Mouse (Mus musculus): ENCODE data around the gene Frmd8.
"Not testable (repeated sequence)": the region's sequence is repeated elsewhere in the genome, so short reads cannot be mapped to it uniquely, and the experiment has no call there.

The Frmd8 gene

DNA sequence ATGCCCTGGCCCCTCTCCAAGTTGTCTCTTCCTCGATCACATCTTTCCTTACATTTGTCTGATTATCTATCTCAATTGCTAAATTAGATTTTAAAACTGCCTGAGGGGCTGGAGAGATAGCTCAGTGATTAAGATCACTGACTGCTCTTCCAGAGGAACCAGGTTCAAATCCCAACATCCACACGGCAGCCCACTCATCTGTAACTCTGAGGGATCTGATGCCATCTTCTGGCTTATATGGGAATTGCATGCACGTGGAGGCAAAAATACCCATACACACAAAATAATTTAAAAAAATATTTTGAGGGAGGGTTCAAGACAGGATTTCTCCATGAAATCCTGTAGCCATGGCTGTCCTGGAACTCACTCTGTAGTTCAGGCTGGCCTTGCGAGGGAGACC lies 10.8 kb upstream of the Frmd8 start:
- DNase-seq (ENCODE audit: low spot score), result no peak

DNA sequence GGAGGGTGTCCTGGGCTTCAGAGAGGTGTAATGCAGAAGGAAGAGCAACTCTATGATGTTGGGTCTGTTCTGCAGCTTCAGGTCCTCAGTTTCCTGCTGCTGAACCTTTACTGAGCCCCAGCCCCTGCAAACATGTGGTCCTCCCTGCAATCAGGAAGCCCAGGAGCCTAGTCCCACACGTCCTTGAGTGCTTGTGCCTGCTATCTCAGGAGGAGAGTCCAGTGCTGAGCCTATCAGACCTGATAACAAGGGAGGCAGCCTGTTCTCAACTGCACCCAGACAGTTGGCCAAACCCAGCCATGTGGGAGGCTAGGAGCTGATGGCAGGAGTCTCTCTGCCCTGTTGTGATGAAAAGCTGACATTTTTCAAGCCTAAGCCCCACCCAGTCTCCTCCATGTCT lies 8.9 kb upstream of the Frmd8 start:
- no peak for DNase-seq (ENCODE audit: low spot score)

DNA sequence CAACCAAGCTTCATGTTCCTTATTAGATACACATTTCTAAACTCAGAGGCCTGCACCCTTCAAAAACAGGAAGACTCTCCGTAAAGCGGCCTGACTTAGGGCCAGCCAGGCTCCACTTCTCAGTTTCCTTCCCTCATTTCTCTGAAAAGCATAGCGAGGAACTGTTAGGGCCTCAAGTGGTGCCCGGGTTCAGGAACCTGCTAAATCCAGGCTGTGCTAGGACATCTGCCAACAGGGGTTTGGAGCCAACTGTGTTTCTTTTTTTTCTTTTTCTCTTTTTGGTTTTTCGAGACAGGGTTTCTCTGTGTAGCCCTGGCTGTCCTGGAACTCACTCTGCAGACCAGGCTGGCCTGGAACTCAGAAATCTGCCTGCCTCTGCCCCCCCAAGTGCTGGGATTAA lies 7.0 kb upstream of the Frmd8 start:
- not testable (repeated sequence) for DNase-seq (ENCODE audit: low spot score)

DNA sequence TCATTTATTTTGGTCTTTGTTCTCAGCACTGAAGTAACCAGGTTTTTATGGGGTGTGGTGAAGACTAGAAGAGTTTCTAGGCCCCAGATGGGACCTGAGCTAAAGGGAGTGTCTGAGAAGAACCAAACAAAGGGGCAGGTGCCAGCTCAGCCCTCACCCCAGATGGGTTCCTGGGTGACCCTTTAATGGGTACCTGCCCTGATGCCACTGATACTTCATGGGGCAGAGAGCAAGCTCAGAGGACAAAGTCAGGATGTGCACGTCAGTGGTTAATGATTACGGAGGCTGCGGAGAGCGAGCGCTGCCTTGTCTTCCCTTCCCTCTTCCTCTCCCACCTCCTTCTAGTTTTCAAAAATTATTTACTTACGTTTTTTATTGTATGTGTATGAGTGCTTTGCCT lies 6.1 kb upstream of the Frmd8 start:
- no peak for DNase-seq (ENCODE audit: low spot score)

DNA sequence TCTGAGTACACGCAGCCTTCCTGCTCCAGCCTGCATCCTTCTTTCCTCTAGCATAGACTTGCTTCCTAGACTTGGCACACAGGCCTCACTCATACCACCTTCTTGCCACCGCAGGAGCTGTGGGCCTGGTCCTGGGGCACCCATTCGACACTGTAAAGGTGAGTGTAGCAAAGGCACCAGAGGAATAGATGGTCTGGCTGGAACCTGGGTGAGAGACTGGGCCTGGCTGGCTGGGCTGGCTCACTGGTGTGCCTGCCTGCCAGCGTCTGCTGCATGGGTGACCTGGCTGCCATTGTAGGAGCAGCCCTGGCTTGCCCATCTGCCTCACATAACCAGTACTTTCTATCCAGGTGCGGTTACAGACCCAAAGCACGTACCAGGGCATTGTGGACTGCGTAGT lies 4.7 kb upstream of the Frmd8 start:
- DNase-seq (ENCODE audit: low spot score), result no peak

DNA sequence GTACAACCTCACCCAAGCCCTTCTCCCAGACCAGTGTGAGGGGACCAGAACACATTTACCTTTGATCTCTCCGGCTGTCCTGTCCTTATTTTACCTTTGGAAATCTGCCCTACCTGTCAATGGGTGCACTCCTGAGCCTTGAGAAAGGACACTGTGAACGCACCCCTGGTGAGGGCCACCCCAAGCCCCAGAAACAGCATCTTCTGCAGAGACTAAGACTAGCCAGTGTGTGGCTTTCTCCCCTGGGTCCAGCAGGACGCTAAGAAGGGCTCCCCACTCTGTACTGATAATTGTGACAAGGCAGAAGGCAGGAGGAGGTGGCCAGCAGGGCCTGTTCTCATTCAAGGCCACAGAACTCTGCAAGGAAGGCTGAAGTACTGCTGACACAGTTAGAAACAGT lies 3.8 kb upstream of the Frmd8 start:
- no peak for DNase-seq (ENCODE audit: low spot score)

DNA sequence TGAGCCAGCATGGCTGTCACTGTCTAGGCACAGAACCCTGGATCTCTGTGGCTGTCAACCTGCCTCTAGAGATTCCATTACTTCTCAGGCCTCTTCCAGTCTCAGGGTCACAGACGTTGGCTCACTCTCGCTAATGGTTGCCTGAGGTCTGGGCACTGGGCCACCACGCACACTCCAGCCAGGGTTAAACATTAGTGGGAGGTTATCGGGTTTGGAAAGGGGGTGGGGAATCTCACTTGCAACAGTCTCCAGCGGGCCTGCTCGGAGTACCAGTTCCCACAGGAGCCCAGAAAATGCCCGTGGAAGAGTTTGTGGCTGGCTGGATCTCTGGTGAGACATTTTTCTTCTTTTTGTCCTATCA lies 3.3 kb upstream of the Frmd8 start:
- peak; percentile 40 for DNase-seq (ENCODE audit: low spot score)

DNA sequence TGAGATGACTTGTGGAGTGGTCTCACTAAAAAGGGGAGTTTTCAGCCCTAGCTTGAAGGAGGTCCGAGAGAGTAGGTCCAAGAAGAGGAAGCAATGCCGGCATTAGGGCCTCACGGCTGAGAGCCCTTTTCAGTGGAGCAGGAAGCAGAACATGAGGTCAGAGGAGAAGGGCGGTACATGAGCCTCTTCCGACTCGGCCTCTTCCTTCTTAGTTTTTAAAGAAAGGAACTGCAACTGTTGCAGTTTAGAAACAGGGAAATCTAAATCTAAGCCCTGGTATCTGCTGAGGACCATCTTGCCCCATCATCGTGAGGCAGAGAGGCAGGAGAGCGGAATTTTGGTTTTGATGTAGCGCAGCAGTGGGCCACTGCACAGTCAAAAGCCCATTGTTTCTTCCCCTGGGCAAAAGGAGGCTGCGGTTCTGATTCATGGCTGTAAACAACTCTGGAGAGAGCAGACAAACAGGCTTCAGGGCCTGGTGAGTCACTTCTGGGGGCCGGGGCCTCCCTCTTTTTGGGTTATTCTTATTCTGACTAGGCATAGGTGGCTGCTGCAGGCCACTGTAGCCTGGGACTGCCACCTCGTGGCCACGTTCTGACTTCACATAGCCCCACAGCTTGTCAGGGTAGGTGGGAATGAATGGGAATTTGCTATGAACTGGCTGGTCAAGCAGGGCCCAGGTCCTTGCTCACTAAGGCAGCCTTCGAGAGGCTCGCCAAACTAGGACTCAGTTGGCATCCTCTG lies 2.7 kb upstream of the Frmd8 start, which contains the start of gene Slc25a45:
Gene Slc25a45 (plus strand): TSS at position 191 of the 744 bp plus-strand sequence.
- DNase-seq (ENCODE audit: low spot score), result peak; percentile 61

DNA sequence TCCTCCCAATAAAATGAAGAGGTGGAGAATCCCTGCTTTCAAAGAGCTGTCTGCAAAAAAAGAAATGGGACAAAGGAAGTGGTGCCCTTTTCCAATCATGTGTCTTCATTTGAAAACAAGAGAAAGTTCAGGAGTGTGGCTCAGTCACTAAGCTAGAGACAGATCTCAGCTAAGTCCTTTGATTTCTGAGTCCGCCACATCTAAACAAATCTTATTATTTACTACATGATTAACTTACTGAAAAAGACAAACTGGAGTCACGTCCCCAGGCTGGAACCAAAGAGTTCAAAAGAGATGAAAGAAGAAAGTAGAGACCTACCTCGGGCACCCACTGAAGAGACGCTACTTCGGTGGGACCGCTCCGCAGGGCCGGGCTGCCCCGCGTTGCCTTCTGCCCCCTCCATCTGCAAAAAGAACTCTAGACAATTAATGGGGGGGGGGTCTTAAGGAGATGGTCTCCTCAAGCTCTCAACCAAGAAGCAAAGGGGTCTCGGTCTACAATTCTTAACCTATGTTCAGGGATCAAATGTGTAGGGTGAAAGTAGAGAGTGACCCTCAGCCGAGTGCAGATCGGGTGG lies 594 bp downstream of the Frmd8 start:
- no peak for DNase-seq (ENCODE audit: low spot score)

DNA sequence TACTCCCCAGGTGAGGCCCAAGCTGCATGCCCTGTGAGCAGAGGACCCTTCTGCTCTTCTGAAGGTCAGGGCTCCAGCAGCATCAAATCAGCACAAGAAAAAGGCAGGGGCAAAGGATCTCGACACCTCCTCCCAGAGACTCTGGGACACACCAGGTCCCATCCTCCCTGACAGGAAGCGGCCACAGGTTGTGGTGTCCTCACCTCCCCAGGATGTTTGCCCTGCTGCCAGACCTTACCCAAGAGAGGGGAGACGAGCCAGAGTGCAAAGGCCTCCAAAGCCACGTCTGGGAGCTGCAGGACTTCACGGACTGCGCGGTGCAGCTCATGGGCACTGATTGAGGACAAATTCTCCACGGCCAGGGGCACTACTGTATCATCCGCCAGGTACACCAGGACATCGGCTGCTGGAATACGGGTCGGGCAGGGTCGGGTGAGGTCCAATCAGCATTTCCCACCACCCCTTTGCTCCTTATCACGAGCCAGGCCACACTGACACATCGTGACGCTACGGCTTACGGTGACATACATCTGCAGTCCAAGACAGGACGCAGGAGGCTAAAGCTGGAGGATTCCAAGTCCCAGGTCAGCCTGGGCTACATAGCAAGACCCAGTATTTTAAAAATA lies 2.0 kb downstream of the Frmd8 start:
- DNase-seq (ENCODE audit: low spot score), result no peak

DNA sequence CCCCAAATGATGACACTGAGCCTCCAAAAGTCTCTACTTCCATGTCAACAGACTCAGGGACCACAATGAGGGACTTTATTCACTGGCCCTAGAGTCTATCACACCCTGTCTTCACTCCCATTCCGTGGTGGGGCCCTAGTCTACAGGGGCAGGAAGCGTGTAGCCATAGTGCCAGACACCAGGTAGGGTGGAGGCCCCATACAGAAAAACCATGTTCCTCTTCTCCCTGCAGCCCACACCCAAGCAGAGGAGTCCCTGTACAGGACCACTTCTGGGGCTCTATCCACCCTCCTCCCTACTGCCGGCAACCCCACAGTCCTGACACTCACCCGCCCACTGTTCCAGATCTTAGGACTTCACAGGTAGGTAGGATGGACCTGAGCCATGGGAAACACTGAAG lies 2.5 kb downstream of the Frmd8 start:
- DNase-seq (ENCODE audit: low spot score), result no peak

DNA sequence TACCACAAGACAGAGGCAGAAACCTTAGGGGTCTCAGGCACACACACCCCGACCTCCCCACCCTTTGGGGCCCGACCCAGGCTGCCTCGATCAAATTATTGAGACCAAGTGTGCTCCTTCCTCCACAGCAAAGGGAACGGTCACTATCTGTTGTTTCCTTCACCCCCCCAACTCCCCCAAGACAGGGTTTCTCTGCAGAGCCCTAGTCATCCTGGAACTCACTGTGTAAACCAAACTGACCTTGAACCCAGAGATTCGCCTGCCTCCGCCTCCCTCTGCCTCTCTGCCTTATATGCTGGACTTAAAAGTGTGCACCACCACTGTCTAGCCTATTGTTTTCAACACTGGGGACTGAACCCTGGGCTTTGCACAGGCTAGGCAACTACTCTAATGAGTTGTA lies 3.4 kb downstream of the Frmd8 start:
- DNase-seq (ENCODE audit: low spot score), result no peak

DNA sequence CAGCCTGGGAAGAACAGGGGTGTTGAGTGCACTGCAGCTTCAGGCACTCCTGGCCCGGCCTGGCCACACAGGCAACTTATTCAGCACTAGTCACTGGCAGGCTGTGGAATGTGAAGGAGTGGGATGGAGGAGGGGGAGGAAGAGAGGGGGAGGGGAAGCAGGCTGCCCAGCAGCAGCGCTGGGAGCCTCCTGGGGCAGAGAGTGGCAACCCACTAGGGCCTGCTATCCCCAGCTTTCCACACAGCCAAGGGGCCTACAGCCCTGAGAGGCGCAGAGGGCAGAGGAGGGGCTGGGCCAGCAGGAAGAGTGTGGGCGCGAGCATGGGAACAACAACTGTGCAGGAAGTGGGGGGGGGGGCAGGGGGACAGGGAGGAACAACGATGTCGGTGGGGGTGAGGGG lies 3.8 kb downstream of the Frmd8 start:
- no peak for DNase-seq (ENCODE audit: low spot score)

DNA sequence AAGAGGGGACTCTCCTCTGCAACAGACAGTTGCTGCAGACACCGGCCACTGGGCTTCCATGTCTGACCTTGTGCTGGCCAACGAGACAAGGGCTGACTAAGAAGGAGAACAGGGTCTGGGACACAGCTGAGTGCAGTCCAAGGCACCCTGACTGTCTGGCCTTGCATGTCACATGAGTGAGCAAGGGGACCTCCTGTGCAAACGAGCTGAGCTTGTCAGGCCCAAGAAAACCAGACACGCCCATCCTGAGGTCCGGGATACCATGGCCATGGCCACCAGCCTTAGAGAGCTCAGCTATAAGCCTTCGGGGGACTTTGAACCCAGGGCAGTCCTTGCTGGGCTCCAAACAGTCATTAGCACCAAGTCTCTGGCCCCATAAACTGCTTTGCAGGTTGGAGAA lies 7.0 kb downstream of the Frmd8 start:
- DNase-seq (ENCODE audit: low spot score), result no peak

DNA sequence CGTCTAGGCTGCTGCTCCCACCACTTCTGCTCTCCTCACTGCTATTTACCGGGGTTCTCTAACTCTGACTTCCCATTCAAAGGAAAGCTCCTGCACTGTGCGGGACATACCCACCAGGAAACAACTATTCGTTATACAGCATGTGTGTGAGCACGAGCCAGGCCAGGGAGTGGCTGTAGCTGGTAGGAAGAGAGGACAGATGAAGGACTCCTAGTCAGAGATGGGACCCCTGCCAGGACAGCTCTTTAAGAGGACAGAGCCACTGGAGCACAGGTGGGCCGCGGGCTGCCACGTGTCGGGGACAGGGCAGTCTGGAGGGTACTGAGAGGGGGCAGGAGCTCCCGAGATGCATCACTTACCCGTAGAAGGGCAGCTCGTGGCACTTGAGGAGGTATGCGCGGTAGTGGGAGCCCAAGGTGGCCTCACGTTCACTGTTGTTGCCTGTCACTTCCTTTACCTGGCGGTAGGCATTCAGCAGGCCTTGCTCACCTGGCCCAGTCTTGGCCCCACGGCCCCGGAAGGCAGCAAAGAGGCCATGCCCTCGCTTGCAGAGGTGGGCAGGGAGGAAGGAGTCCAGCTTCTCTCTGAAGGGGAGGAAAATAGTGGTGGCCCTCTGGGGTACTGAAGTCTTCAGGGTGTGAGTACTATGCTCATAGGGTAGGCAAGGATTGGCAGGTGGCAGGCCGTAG lies 10.2 kb downstream of the Frmd8 start:
- DNase-seq (ENCODE audit: low spot score), result no peak

DNA sequence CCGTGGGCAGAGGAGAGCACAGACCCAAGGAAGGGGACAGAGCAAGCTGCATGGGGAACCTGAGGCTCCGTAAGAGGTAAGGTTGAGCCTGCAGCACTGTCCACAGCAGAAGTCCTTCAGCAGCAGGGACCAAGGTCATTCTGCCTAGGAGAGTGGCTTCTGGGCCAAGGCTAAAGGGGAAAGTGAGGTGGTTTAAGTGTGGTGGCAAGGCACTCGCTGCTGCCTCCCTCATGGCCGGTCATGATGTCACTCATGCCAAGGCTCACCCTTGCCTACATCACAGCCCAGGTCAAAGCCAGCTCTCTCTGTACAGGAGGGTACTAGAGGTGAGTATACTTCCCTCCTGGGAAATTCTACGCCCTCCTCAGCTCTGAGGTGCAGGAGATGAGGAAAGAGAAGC lies 11.3 kb downstream of the Frmd8 start:
- no peak for DNase-seq (ENCODE audit: low spot score)

DNA sequence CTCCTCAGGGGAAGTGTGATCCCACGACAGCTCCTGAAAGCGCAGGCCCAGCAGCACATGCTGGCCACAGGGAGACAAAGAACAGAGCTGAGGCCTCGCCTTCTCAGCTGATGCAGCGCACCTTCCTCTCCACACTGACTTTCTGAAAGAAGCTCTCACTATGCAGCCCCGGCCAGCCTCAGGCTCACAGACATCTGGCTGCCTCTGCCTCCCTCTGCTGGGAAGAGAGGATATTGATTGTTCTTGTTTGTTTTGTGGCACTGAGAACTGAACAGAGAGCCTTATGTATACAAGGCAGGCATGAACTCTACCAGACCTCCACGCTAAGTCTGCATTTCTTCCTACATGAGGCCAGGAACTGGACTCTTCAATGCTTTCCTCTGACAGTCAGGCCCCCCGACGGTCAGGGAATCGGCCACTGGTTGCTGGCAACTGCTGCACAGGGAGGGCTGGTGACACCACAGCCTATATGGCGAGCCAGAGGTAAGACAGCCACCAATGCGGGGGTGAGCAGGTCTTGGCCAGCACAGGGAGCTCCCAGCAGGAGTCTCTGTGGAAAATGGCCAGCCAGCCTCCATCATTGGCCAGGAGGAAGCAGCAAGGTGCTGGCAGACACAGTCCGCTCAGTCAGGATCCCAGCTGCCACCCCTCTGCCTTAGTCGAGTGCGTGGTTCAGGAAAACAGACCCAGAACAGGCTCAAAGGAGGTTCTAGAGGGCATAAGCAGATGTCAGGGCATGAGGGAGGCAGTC lies 12.6 kb downstream of the Frmd8 start:
- DNase-seq (ENCODE audit: low spot score), result no peak

DNA sequence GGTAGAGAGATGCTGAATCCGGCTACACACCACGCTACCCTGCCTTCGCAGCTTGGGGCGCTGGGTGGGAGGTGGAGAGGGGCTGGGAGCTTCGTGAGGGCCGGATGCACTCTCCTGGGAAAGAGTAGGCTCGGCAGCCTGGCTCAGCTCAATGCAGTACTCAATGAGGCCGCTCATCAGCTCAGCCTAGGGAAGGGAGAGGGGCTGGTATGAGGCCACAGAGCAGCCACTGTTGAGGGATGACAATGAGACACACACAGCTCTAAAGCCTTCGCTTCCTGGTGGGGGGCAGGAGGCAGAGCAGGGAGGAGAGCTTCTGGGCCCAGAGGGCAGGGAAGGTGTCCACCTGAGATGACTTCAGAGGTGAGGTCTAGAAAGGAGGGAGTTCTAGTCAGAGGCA lies 18.5 kb downstream of the Frmd8 start:
- DNase-seq (ENCODE audit: low spot score), result no peak

DNA sequence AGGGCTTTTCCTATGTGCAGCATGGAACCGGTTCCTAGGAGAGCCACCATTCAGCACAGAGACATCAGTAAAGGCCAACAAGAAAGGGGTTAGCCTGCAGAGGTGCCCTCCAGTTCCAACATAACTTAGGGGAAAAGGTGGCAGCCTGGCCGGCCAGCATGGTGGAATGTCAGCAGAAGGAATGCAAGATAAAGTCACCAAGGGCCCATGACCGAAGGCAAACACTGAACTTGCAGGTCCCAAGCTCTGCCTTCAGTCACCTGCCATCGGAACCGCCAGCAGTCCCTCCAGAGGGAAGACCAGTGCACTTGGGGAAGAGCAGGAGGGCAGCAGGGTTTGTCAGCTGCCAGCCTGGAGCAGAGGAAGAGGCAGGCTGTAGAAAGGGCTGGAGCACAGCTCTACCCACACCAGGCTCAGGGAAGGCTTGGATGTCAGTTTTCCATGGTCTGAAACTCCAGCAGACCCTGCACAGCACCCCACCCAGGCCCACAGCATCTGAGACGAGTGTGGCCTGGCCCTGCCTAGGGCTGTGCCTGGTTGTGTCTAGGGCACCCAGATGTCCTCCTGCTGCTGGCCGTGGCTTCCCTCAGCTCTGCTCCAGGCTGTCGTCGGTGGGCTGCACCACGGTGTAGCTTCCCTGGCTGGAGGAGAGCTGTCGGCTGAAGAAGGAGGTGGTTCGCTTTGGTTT lies 22.9 kb downstream of the Frmd8 start:
- DNase-seq (ENCODE audit: low spot score), result no peak

DNA sequence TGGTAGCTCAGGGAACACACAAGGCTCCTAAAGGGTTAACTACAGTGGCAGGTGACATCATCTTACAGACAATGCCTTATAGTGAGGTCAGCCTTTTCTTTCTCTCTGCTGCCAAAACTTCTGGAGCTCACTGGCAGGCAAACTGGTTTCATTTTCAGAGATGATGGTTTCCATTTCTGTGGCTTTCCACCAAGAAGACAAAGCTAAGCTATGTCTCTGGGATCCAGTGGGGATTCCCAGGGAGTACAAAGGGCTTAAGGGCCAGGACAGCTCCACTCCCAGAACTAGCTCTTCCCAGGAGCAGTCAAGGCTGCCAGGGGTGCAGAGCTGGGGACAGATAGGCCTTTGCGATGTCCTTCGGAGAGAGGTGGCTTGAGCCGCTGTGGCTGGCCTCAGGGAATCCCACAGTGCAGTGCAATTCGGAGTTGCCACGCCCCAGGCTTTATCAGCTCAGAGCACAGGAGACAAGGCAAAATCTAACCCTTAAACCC lies 23.5 kb downstream of the Frmd8 start:
- no peak for DNase-seq (ENCODE audit: low spot score)

DNA sequence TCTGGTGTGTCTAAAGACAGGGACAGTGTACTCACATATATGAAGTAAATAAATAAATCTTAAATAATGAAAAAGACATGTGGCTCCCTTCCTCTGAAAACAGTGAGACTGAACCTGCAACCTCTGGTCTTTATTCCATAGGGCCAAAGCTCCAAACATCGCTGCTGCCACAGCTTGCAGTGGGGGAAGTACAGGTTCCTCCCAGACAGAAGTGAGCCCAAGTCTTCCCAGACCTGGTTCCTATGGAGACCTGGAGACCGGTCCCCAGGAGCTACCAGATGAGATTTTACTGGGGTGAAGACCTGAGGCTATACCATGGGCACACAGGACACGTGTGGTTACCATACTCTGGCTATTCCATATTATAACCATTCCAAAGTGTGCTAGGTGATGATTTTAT lies 24.2 kb downstream of the Frmd8 start:
- no peak for DNase-seq (ENCODE audit: low spot score)

Measured in ovary, postnatal 14 days (tissue).